Mouse (Mus musculus): ENCODE results near the gene Ubqln1.

Gene Ubqln1

GRCm38 (mm10) chr13:58215592-58216341 is at the start of gene Ubqln1:
Gene Ubqln1 (minus strand): TSS chr13:58215653.
- DNase-seq (ENCODE audit: low spot score in 2 of 2) = peak; percentile 79 to 86

GRCm38 (mm10) chr13:58263546-58263945 is 48.1 kb upstream of the Ubqln1 start:
- DNase-seq (ENCODE audit: low spot score in 2 of 2) = no peak

- DNase-seq (ENCODE audit: low spot score in 2 of 2) = no peak
Observed at GRCm38 (mm10) chr13:58261674-58262073, 46.2 kb upstream of the Ubqln1 start.

- DNase-seq (ENCODE audit: low spot score in 2 of 2) = no peak
Observed at GRCm38 (mm10) chr13:58253268-58253667, 37.8 kb upstream of the Ubqln1 start.

- DNase-seq (ENCODE audit: low spot score in 2 of 2) = no peak
Observed at GRCm38 (mm10) chr13:58248957-58249356, 33.5 kb upstream of the Ubqln1 start.

GRCm38 (mm10) chr13:58236536-58236935 is 21.1 kb upstream of the Ubqln1 start:
- DNase-seq (ENCODE audit: low spot score in 2 of 2) = no peak

- peak in 1 of 2 experiments; percentile 19 for DNase-seq (ENCODE audit: low spot score in 2 of 2)
Observed at GRCm38 (mm10) chr13:58232611-58233010, 17.2 kb upstream of the Ubqln1 start.

GRCm38 (mm10) chr13:58232070-58232469 is 16.6 kb upstream of the Ubqln1 start:
- no peak for DNase-seq (ENCODE audit: low spot score in 2 of 2)

- no peak for DNase-seq (ENCODE audit: low spot score in 2 of 2)
Observed at GRCm38 (mm10) chr13:58228624-58229023, 13.2 kb upstream of the Ubqln1 start.

GRCm38 (mm10) chr13:58225694-58226093 is 10.2 kb upstream of the Ubqln1 start:
- DNase-seq (ENCODE audit: low spot score in 2 of 2) = no peak

GRCm38 (mm10) chr13:58220206-58220605 is 4.8 kb upstream of the Ubqln1 start:
- DNase-seq (ENCODE audit: low spot score in 2 of 2) = no peak

GRCm38 (mm10) chr13:58217536-58217935 is 2.1 kb upstream of the Ubqln1 start:
- DNase-seq (ENCODE audit: low spot score in 2 of 2) = no peak

GRCm38 (mm10) chr13:58216395-58216794 is 942 bp upstream of the Ubqln1 start:
- no peak for DNase-seq (ENCODE audit: low spot score in 2 of 2)

- no peak for DNase-seq (ENCODE audit: low spot score in 2 of 2)
Observed at GRCm38 (mm10) chr13:58215253-58215591, 231 bp downstream of the Ubqln1 start.

- no peak for DNase-seq (ENCODE audit: low spot score in 2 of 2)
Observed at GRCm38 (mm10) chr13:58214346-58215252, 854 bp downstream of the Ubqln1 start.

GRCm38 (mm10) chr13:58213801-58214200 is 1.7 kb downstream of the Ubqln1 start:
- DNase-seq (ENCODE audit: low spot score in 2 of 2) = no peak

GRCm38 (mm10) chr13:58212530-58212929 is 2.9 kb downstream of the Ubqln1 start:
- no peak for DNase-seq (ENCODE audit: low spot score in 2 of 2)

- no peak for DNase-seq (ENCODE audit: low spot score in 2 of 2)
Observed at GRCm38 (mm10) chr13:58210441-58210840, 5.0 kb downstream of the Ubqln1 start.

- no peak for DNase-seq (ENCODE audit: low spot score in 2 of 2)
Observed at GRCm38 (mm10) chr13:58206084-58206483, 9.4 kb downstream of the Ubqln1 start.

GRCm38 (mm10) chr13:58204986-58205385 is 10.5 kb downstream of the Ubqln1 start:
- no peak for DNase-seq (ENCODE audit: low spot score in 2 of 2)

- DNase-seq (ENCODE audit: low spot score in 2 of 2) = no peak
Observed at GRCm38 (mm10) chr13:58204202-58204601, 11.3 kb downstream of the Ubqln1 start.

GRCm38 (mm10) chr13:58202903-58203302 is 12.6 kb downstream of the Ubqln1 start:
- no peak for DNase-seq (ENCODE audit: low spot score in 2 of 2)

GRCm38 (mm10) chr13:58201908-58202307 is 13.5 kb downstream of the Ubqln1 start:
- DNase-seq (ENCODE audit: low spot score in 2 of 2) = no peak
